Mouse (Mus musculus): ENCODE data around the gene Polr3e. TPM values are rescaled to one million over a fixed set of nuclear protein-coding genes. Genes with fewer than 3 reads are reported as not detected.
"Not testable (repeated sequence)": the region's sequence is repeated elsewhere in the genome, so short reads cannot be mapped to it uniquely, and the experiment has no call there.

Gene Polr3e
- polyA plus RNA-seq, 1 experiment = 12.0 TPM

DNA sequence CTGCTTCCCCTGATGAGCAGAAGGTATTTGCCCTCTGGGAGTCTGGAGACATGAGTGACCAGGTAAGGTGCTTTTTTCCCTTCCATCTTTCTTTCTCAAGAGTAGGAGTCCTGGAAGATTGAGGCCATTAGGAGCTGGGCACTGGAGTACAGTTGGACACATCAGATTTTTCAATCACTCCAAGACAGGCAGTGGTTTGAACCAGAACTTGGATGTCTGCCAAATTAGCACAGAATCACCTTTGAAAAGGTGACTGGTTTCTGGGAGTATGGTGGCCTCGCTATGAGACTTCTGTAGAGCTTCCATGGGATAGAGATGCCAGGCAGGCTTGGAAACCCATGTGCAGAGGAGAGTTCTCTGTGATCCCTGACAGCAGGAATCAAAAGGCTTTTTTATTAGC, 25.0 kb downstream of the Polr3e start:
- Histone ChIP-seq H3K27me3 (ENCODE audit: control insufficient read depth, insufficient read depth, insufficient read length) (no peaks in the 10 kb centered on the region), H3K4me3 (no peak overlapping the region), H3K79me2 (ENCODE audit: control insufficient read depth, insufficient read depth) (no peaks in the 10 kb centered on the region), H3ac (ENCODE audit: control insufficient read depth, insufficient read length) (no peak overlapping the region), H3K36me3 (ENCODE audit: control insufficient read depth, insufficient read depth) (peaks cover 10% of the 10 kb centered on the region), H3K4me2 (ENCODE audit: low read depth) (no peak overlapping the region)
- TF ChIP-seq POLR2A (IDR thresholded peaks at IDR 0.05; ENCODE audit: insufficient read length, low read depth) = no peak
- no peak for TF ChIP-seq TCF3 (IDR thresholded peaks at IDR 0.05; ENCODE audit: insufficient read length, low read depth)
- no peak for TF ChIP-seq REST (IDR thresholded peaks at IDR 0.05; ENCODE audit: insufficient read depth, insufficient read length)
- TF ChIP-seq MAX (IDR thresholded peaks at IDR 0.05; ENCODE audit: low read depth) = no peak
- no peak for TF ChIP-seq USF1 (IDR thresholded peaks at IDR 0.05; ENCODE audit: low read depth)
- TF ChIP-seq SRF (IDR thresholded peaks at IDR 0.05; ENCODE audit: control insufficient read depth, insufficient read length, low read depth) = no peak
- TF ChIP-seq POLR2AphosphoS2 (IDR thresholded peaks at IDR 0.05; ENCODE audit: insufficient read length, low read depth) = no peak
- no peak for TF ChIP-seq E2F4 (IDR thresholded peaks at IDR 0.05; ENCODE audit: insufficient read depth)
- no peak for TF ChIP-seq MYOD1 (IDR thresholded peaks at IDR 0.05; ENCODE audit: control insufficient read depth in 1 of 3, insufficient read length in 2 of 3, low read depth in 2 of 3)
- no peak for TF ChIP-seq TCF12 (IDR thresholded peaks at IDR 0.05; ENCODE audit: insufficient read depth, poor library complexity, severe bottlenecking)
- TF ChIP-seq MYOG (IDR thresholded peaks at IDR 0.05; ENCODE audit: control insufficient read depth in 1 of 3, insufficient read depth in 1 of 3, insufficient read length in 2 of 3, low read depth in 2 of 3) = no peak
- TF ChIP-seq CEBPB (IDR thresholded peaks at IDR 0.05; ENCODE audit: insufficient read depth, poor library complexity, severe bottlenecking) = no peak

DNA sequence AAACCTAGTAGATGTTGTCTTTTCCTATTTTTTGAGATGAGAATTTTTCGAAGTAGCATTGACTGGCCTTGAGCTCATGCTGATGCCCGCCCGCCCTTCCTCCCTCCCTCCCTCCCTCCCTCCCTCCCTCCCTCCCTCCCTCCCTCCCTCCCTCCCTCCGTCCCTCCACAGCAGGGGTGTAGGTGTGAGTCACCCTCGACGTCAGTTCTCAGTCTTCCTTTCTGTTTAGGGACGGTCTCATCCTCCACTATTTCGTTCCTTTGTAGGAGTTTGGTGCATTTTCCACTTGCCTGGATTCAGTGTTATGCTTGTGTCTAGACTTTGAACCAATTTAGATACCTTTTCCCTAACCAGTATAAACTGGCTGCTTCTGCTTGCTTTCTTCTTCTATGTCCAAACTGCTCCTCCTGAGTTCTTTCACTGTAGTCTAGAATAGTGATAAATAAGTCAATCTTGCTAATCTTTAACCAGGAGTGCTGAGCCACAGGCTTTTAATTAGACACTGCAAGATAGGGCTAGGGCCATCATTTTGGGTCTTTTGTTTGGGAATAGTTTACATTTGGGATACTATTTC, 26.5 kb downstream of the Polr3e start:
- Histone ChIP-seq H3K4me2 (ENCODE audit: low read depth) (no peak overlapping the region), H3ac (ENCODE audit: control insufficient read depth, insufficient read length) (no peak overlapping the region), H3K36me3 (ENCODE audit: control insufficient read depth, insufficient read depth) (peaks cover 10% of the 10 kb centered on the region), H3K4me3 (no peak overlapping the region), H3K27me3 (ENCODE audit: control insufficient read depth, insufficient read depth, insufficient read length) (no peaks in the 10 kb centered on the region), H3K79me2 (ENCODE audit: control insufficient read depth, insufficient read depth) (no peaks in the 10 kb centered on the region)
- TF ChIP-seq MYOG (IDR thresholded peaks at IDR 0.05; ENCODE audit: control insufficient read depth in 1 of 3, insufficient read depth in 1 of 3, insufficient read length in 2 of 3, low read depth in 2 of 3) = no peak
- TF ChIP-seq SRF (IDR thresholded peaks at IDR 0.05; ENCODE audit: control insufficient read depth, insufficient read length, low read depth) = no peak
- no peak for TF ChIP-seq TCF12 (IDR thresholded peaks at IDR 0.05; ENCODE audit: insufficient read depth, poor library complexity, severe bottlenecking)
- no peak for TF ChIP-seq POLR2AphosphoS2 (IDR thresholded peaks at IDR 0.05; ENCODE audit: insufficient read length, low read depth)
- no peak for TF ChIP-seq E2F4 (IDR thresholded peaks at IDR 0.05; ENCODE audit: insufficient read depth)

DNA sequence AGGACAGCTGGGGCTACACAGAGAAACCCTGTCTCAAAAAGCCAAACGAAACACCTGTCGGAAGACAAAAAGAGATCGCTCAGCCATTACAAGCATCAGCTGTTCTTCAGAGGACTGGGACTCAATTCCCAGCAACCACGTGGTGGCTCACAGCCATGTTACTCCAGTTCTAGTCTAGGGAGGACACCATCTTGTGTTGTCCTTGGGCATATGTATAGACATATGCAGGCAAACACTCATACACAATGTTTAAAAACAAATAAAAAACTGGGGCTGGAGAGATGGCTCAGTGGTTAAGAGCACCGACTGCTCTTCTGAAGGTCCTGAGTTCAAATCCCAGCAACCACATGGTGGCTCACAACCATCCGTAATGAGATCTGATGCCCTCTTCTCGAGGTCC, 36.0 kb downstream of the Polr3e start:
- H3K27me3 ChIP-seq (ENCODE audit: control insufficient read depth, insufficient read depth, insufficient read length); H3K4me3 ChIP-seq; H3K4me2 ChIP-seq (ENCODE audit: low read depth); H3ac ChIP-seq (ENCODE audit: control insufficient read depth, insufficient read length); H3K36me3 ChIP-seq (ENCODE audit: control insufficient read depth, insufficient read depth); H3K79me2 ChIP-seq (ENCODE audit: control insufficient read depth, insufficient read depth): not testable (repeated sequence)
- TF ChIP-seq MYOG (IDR thresholded peaks at IDR 0.05; ENCODE audit: control insufficient read depth in 1 of 3, insufficient read depth in 1 of 3, insufficient read length in 2 of 3, low read depth in 2 of 3) (peak in 2 of 3 experiments; percentile 26 to 40), MYOD1 (IDR thresholded peaks at IDR 0.05; ENCODE audit: control insufficient read depth in 1 of 3, insufficient read length in 2 of 3, low read depth in 2 of 3) (peak in 2 of 3 experiments; percentile 1 to 44)

DNA sequence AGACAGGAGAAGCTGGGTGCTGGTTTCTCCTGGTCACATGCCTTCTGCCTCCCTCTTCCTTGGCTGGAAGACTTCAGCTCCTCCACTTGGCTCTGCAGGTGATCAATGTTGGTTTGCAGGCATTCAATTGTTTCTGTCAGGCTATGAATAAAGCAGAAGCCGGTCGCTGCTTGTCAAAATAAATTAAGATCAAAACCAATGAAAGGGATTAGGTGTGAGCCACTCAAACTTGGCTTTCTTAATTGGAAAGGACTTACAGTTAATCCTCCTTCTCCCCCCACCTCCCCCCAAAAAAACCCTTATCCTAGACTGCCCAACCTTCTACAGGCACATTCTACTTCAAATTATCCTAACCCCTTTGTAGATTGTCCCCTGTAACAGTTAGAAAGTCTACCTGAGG, 42.6 kb downstream of the Polr3e start:
- no peak for TF ChIP-seq POLR2A (IDR thresholded peaks at IDR 0.05; ENCODE audit: insufficient read length, low read depth)
- no peak for TF ChIP-seq REST (IDR thresholded peaks at IDR 0.05; ENCODE audit: insufficient read depth, insufficient read length)
- TF ChIP-seq E2F4 (IDR thresholded peaks at IDR 0.05; ENCODE audit: insufficient read depth) = no peak
- no peak for TF ChIP-seq MYOG (IDR thresholded peaks at IDR 0.05; ENCODE audit: control insufficient read depth in 1 of 3, insufficient read depth in 1 of 3, insufficient read length in 2 of 3, low read depth in 2 of 3)
- TF ChIP-seq TCF12 (IDR thresholded peaks at IDR 0.05; ENCODE audit: insufficient read depth, poor library complexity, severe bottlenecking) = no peak
- no peak for TF ChIP-seq CEBPB (IDR thresholded peaks at IDR 0.05; ENCODE audit: insufficient read depth, poor library complexity, severe bottlenecking)
- TF ChIP-seq TCF3 (IDR thresholded peaks at IDR 0.05; ENCODE audit: insufficient read length, low read depth) = no peak
- TF ChIP-seq USF1 (IDR thresholded peaks at IDR 0.05; ENCODE audit: low read depth) = no peak
- no peak for TF ChIP-seq POLR2AphosphoS2 (IDR thresholded peaks at IDR 0.05; ENCODE audit: insufficient read length, low read depth)
- TF ChIP-seq SRF (IDR thresholded peaks at IDR 0.05; ENCODE audit: control insufficient read depth, insufficient read length, low read depth) = no peak
- TF ChIP-seq MYOD1 (IDR thresholded peaks at IDR 0.05; ENCODE audit: control insufficient read depth in 1 of 3, insufficient read length in 2 of 3, low read depth in 2 of 3) = no peak
- no peak for TF ChIP-seq MAX (IDR thresholded peaks at IDR 0.05; ENCODE audit: low read depth)

DNA sequence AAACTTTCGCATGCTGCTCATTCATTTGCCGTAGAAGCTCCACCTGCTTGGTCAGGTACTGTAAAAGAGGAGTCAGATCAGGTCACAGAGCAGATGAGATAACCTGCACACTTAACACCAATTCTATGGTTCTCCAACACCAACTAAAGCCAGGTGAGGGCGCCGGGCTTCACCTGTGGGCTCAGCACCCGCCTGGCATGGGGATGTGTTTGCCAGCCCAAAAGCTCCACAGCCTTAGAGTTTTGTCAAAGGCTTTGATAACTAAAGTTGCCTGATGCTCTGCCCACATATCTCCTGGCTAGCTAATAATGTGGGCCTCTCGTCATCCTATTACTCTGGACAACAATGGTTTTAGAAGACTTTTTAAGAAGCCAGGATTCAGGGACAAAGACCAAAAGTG, 43.1 kb downstream of the Polr3e start:
- Histone ChIP-seq H3K36me3 (ENCODE audit: control insufficient read depth, insufficient read depth) (peaks cover 12% of the 10 kb centered on the region), H3ac (ENCODE audit: control insufficient read depth, insufficient read length) (no peak overlapping the region), H3K4me2 (ENCODE audit: low read depth) (no peak overlapping the region), H3K79me2 (ENCODE audit: control insufficient read depth, insufficient read depth) (no peaks in the 10 kb centered on the region), H3K27me3 (ENCODE audit: control insufficient read depth, insufficient read depth, insufficient read length) (no peaks in the 10 kb centered on the region), H3K4me3 (no peak overlapping the region)
- TF ChIP-seq TCF3 (IDR thresholded peaks at IDR 0.05; ENCODE audit: insufficient read length, low read depth) (no peak), CEBPB (IDR thresholded peaks at IDR 0.05; ENCODE audit: insufficient read depth, poor library complexity, severe bottlenecking) (no peak), POLR2A (IDR thresholded peaks at IDR 0.05; ENCODE audit: insufficient read length, low read depth) (no peak), TCF12 (IDR thresholded peaks at IDR 0.05; ENCODE audit: insufficient read depth, poor library complexity, severe bottlenecking) (no peak), POLR2AphosphoS2 (IDR thresholded peaks at IDR 0.05; ENCODE audit: insufficient read length, low read depth) (no peak), MAX (IDR thresholded peaks at IDR 0.05; ENCODE audit: low read depth) (no peak), REST (IDR thresholded peaks at IDR 0.05; ENCODE audit: insufficient read depth, insufficient read length) (no peak), SRF (IDR thresholded peaks at IDR 0.05; ENCODE audit: control insufficient read depth, insufficient read length, low read depth) (no peak), MYOD1 (IDR thresholded peaks at IDR 0.05; ENCODE audit: control insufficient read depth in 1 of 3, insufficient read length in 2 of 3, low read depth in 2 of 3) (no peak), MYOG (IDR thresholded peaks at IDR 0.05; ENCODE audit: control insufficient read depth in 1 of 3, insufficient read depth in 1 of 3, insufficient read length in 2 of 3, low read depth in 2 of 3) (no peak), USF1 (IDR thresholded peaks at IDR 0.05; ENCODE audit: low read depth) (no peak), E2F4 (IDR thresholded peaks at IDR 0.05; ENCODE audit: insufficient read depth) (no peak)

More for the DNA sequence above, 42.6 kb downstream of the Polr3e start:
- Histone ChIP-seq H3K36me3 (ENCODE audit: control insufficient read depth, insufficient read depth) (peaks cover 12% of the 10 kb centered on the region), H3K4me3 (no peak overlapping the region), H3K27me3 (ENCODE audit: control insufficient read depth, insufficient read depth, insufficient read length) (no peaks in the 10 kb centered on the region), H3ac (ENCODE audit: control insufficient read depth, insufficient read length) (no peak overlapping the region), H3K79me2 (ENCODE audit: control insufficient read depth, insufficient read depth) (no peaks in the 10 kb centered on the region), H3K4me2 (ENCODE audit: low read depth) (no peak overlapping the region)
